Mouse (Mus musculus) CH12.LX (cell line): Measurements from ENCODE around the gene Gpr39. TPM values are rescaled to one million over a fixed set of nuclear protein-coding genes. Genes with fewer than 3 reads are reported as not detected.

Experiments
- DNase-seq: peaks from one replicate; pipeline ENCODE4 v3.0.0-alpha.2; 2013; ENCODE audit errors: extremely low read depth
- H3K27ac ChIP-seq: 2 replicates; pipeline ENCODE4 v1.5.1; 2012; ENCODE audit warnings: low read depth, mild to moderate bottlenecking, control low read depth, moderate library complexity; ENCODE audit not compliant: insufficient read depth
- H3K27me3 ChIP-seq: replicated peaks from 2 replicates; pipeline ENCODE3; 2012; ENCODE audit warnings: inconsistent platforms
- H3K36me3 ChIP-seq, 2 experiments: replicated peaks in 1 of 2; 2 replicates each; pipeline versions ENCODE3 to v1.6.1; 2012; ENCODE audit warnings: inconsistent platforms in 1 of 2, low read length in 1 of 2, mild to moderate bottlenecking in 1 of 2, mixed read lengths in 1 of 2, moderate library complexity in 1 of 2; ENCODE audit not compliant: control insufficient read depth in 1 of 2, insufficient read depth in 1 of 2
- H3K4me1 ChIP-seq, 2 experiments: 2 replicates each; pipeline ENCODE4 v1.6.1; 2012; ENCODE audit warnings: inconsistent platforms in 1 of 2, moderate library complexity in 1 of 2; ENCODE audit not compliant: insufficient read depth in 2 of 2, control insufficient read depth in 1 of 2
- H3K4me2 ChIP-seq: 2 replicates; pipeline ENCODE4 v1.6.1; 2012; ENCODE audit warnings: low read depth, mild to moderate bottlenecking, control low read depth; ENCODE audit not compliant: poor library complexity, insufficient read depth, severe bottlenecking
- H3K4me3 ChIP-seq, 3 experiments: fragments of 150-350 bp in 1 of 3; sonication (generic) in 1 of 3; replicated peaks in 1 of 3; 2 replicates each; pipeline versions ENCODE3 to v1.5.1; 2011 to 2012; ENCODE audit warnings: low read depth in 2 of 3, low read length in 2 of 3, mild to moderate bottlenecking in 2 of 3, moderate library complexity in 2 of 3, control low read depth in 1 of 3, improper control_type of control experiment in 1 of 3, inconsistent platforms in 1 of 3, mixed read lengths in 1 of 3; ENCODE audit not compliant: poor library complexity in 1 of 3
- H3K79me2 ChIP-seq: replicated peaks from 2 replicates; pipeline ENCODE4 v1.6.1; 2012; ENCODE audit warnings: mild to moderate bottlenecking, moderate library complexity; ENCODE audit not compliant: control insufficient read depth, poor library complexity, insufficient read depth, severe bottlenecking; ENCODE audit errors: extremely low read depth
- H3K9ac ChIP-seq: 2 replicates; pipeline ENCODE4 v1.6.1; 2012; ENCODE audit warnings: low read depth, mild to moderate bottlenecking, control low read depth, moderate library complexity; ENCODE audit not compliant: insufficient read depth
- H3K9me3 ChIP-seq: replicated peaks from 2 replicates; pipeline ENCODE3; 2012; ENCODE audit warnings: low read length, inconsistent platforms, mixed read lengths
- E2F4 ChIP-seq: IDR thresholded peaks from 2 replicates; pipeline ENCODE4 v1.6.1; 2011; ENCODE audit warnings: low read depth, low read length, improper control_type of control experiment; ENCODE audit not compliant: insufficient replicate concordance
- ELF1 ChIP-seq: IDR thresholded peaks from 2 replicates; pipeline ENCODE4 v1.6.1; 2014; ENCODE audit warnings: low read depth, mild to moderate bottlenecking, inconsistent platforms, low read length, improper control_type of control experiment
- MAZ ChIP-seq: IDR thresholded peaks from 2 replicates; pipeline ENCODE4 v1.6.1; 2012; ENCODE audit warnings: low read depth, mild to moderate bottlenecking, inconsistent platforms, low read length, improper control_type of control experiment, moderate library complexity
- MEF2A ChIP-seq: IDR thresholded peaks from 2 replicates; pipeline ENCODE4 v1.6.1; 2014; ENCODE audit warnings: low read depth, mild to moderate bottlenecking, inconsistent platforms, low read length, improper control_type of control experiment, borderline replicate concordance
- MXI1 ChIP-seq: IDR thresholded peaks from 2 replicates; pipeline ENCODE4 v1.6.1; 2011; ENCODE audit warnings: mild to moderate bottlenecking, low read depth, low read length, improper control_type of control experiment
- PAX5 ChIP-seq: IDR thresholded peaks from 2 replicates; pipeline ENCODE4 v1.6.1; 2012; ENCODE audit warnings: low read length, inconsistent platforms, mixed read lengths
- POLR2AphosphoS2 ChIP-seq: IDR thresholded peaks from 2 replicates; pipeline ENCODE4 v1.6.1; 2011; ENCODE audit warnings: low read depth, low read length, improper control_type of control experiment
- RAD21 ChIP-seq: IDR thresholded peaks from 2 replicates; pipeline ENCODE4 v1.6.1; 2011; ENCODE audit warnings: low read depth, mild to moderate bottlenecking, low read length, improper control_type of control experiment, moderate library complexity
- RCOR1 ChIP-seq: conservative IDR thresholded peaks from 2 replicates; pipeline ENCODE4 v1.6.1; 2012; ENCODE audit warnings: low read depth, mild to moderate bottlenecking, inconsistent platforms, low read length, improper control_type of control experiment
- UBTF ChIP-seq: IDR thresholded peaks from 2 replicates; pipeline ENCODE4 v1.6.1; 2012; ENCODE audit warnings: low read depth, mild to moderate bottlenecking, inconsistent platforms, low read length, improper control_type of control experiment, moderate library complexity
- ZC3H11A ChIP-seq: IDR thresholded peaks from 2 replicates; pipeline ENCODE4 v1.6.1; 2012; ENCODE audit warnings: low read depth, mild to moderate bottlenecking, inconsistent platforms, low read length, improper control_type of control experiment
- ZKSCAN1 ChIP-seq: IDR thresholded peaks from 2 replicates; pipeline ENCODE4 v1.6.1; 2012; ENCODE audit warnings: low read depth, inconsistent platforms, low read length, improper control_type of control experiment, borderline replicate concordance
- ZMIZ1 ChIP-seq: IDR thresholded peaks from 2 replicates; pipeline ENCODE4 v1.6.1; 2012; ENCODE audit warnings: low read depth, mild to moderate bottlenecking, inconsistent platforms, low read length, improper control_type of control experiment
- ZNF384 ChIP-seq: IDR thresholded peaks from 2 replicates; pipeline ENCODE4 v1.6.1; 2012; ENCODE audit warnings: low read depth, low read length, improper control_type of control experiment, inconsistent platforms
- dilution Hi-C: fragments of 300-500 bp; cut with MboI; formaldehyde crosslinking; loops from 2 replicates; pipeline ENCODE4 v1.14.3; 2020; ENCODE audit warnings: low sequenced_read_pairs; ENCODE audit not compliant: extremely low pct_unique_long_range_greater_than_20kb, extremely low pct_ligation_motif_present
- in situ Hi-C: fragments of 300-500 bp; cut with MboI; formaldehyde crosslinking; loops from 3 replicates; pipeline ENCODE4 v1.14.3; 2019; ENCODE audit warnings: low sequenced_read_pairs, low pct_ligation_motif_present, low pct_unique_long_range_greater_than_20kb, mixed read lengths
- polyA plus RNA-seq: library from polyadenylated mRNA; unstranded; fragments of >175 nt; gene quantifications from 2 replicates; pipeline ENCODE4 v1.2.1, GENCODE M21; 2012; ENCODE audit warnings: low read depth; ENCODE audit not compliant: insufficient read length
- total RNA-seq, 2 experiments: library from RNA; depleted of rRNA; stranded (reverse); fragments of 300-350 nt in 1 of 2; fragments of >200 nt in 1 of 2; gene quantifications; 2 replicates each; pipeline ENCODE4 v1.2.3; 2012 to 2014

Gpr39 gene
- total and polyA plus RNA-seq, 3 experiments: not detected

DNA sequence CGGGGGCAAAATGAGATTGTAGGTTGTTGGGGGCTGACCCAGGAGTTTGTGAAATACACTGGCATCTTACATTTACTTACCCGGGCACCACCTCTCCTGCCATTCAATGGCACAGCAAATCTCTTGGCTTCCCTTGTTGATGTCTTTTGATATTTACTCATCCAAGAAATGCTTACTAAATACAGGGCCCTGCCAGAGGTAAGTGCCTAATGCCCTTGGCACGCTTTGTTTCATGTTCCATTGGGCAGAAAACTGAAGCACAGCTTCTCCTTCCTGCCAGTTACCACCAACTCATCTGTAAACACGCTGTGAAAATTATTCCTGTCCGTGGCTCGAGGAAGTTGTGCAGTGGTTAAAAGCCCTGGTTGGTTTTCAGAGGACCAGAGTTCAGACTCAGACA is 39.4 kb downstream of the Gpr39 start:
- dilution Hi-C loops (no loop called here), in situ Hi-C loops (no loop called here)
- no peak for DNase-seq
- Histone ChIP-seq H3K27ac (no peak overlapping the region), H3K4me3 (no peak overlapping the region), H3K4me1 (no peaks in the 10 kb centered on the region), H3K27me3 (peaks cover 34% of the 10 kb centered on the region), H3K36me3 (no peaks in the 10 kb centered on the region), H3K4me2 (no peak overlapping the region), H3K9me3 (no peaks in the 10 kb centered on the region), H3K9ac (no peak overlapping the region), H3K79me2 (no peaks in the 10 kb centered on the region)
- TF ChIP-seq MEF2A (no peak), ZNF384 (no peak), MXI1 (no peak), PAX5 (no peak), ZC3H11A (no peak), RCOR1 (no peak), E2F4 (no peak)

GRCm38 (mm10) chr1:125717906-125718305 is 41.1 kb downstream of the Gpr39 start:
- H3K4me3 ChIP-seq: no peak overlapping the region
- TF ChIP-seq RAD21 (no peak), ZKSCAN1 (no peak), MAZ (no peak), ZNF384 (no peak), ZMIZ1 (no peak), UBTF (no peak), POLR2AphosphoS2 (no peak)
- H3K27ac ChIP-seq: no peak overlapping the region
- H3K4me1 ChIP-seq: no peaks in the 10 kb centered on the region
- H3K9ac ChIP-seq: no peak overlapping the region
- no peak overlapping the region for H3K4me2 ChIP-seq
- H3K9me3 ChIP-seq: no peaks in the 10 kb centered on the region
- no peaks in the 10 kb centered on the region for H3K79me2 ChIP-seq
- dilution Hi-C loops (no loop called here), in situ Hi-C loops (no loop called here)
- peaks cover 34% of the 10 kb centered on the region for H3K27me3 ChIP-seq
- H3K36me3 ChIP-seq: no peaks in the 10 kb centered on the region
- no peak for DNase-seq

DNA sequence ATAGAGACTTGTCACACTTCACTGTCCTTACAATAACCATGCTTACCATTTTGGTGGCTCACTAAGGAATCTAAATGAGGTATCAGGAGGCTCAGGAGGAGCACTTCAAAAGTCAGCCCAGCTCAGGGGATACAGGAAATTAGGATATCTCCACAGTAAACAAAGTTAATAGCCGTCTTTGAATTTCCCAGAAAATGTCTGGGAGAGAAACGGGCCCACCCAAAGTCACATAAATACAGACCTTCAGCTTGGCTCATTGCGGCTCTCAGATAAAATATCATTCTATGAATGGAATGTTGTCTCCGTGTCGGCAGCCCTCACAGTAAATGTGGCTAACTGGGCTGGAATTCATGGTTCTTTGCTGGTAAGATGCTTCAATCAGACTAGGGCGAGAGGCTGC is 42.3 kb downstream of the Gpr39 start:
- dilution Hi-C loops: no loop called here
- H3K4me3 ChIP-seq: no peak overlapping the region
- no peaks in the 10 kb centered on the region for H3K4me1 ChIP-seq
- H3K9me3 ChIP-seq: no peaks in the 10 kb centered on the region
- TF ChIP-seq ELF1 (no peak), RCOR1 (no peak)
- H3K27ac ChIP-seq: no peak overlapping the region
- DNase-seq: no peak
- H3K9ac ChIP-seq: no peak overlapping the region
- H3K4me2 ChIP-seq: no peak overlapping the region
- peaks cover 39% of the 10 kb centered on the region for H3K27me3 ChIP-seq
- in situ Hi-C loops: no loop called here
- H3K36me3 ChIP-seq: no peaks in the 10 kb centered on the region
- no peaks in the 10 kb centered on the region for H3K79me2 ChIP-seq
